Mouse (Mus musculus): ENCODE measurements around the gene Plekha6.

The Plekha6 gene

GRCm38 (mm10) chr1:133279632-133280093, 115.7 kb downstream of the Plekha6 start:
- no peak for DNase-seq

GRCm38 (mm10) chr1:133280537-133280936, 116.5 kb downstream of the Plekha6 start:
- DNase-seq, result no peak

- DNase-seq, result peak; percentile 57
Observed at GRCm38 (mm10) chr1:133285907-133286306, 121.9 kb downstream of the Plekha6 start.

- no peak for DNase-seq
Observed at GRCm38 (mm10) chr1:133287051-133287450, 123.0 kb downstream of the Plekha6 start.

- peak; percentile 46 for DNase-seq
Observed at GRCm38 (mm10) chr1:133287880-133288279, 123.9 kb downstream of the Plekha6 start.

GRCm38 (mm10) chr1:133291888-133292287, 127.9 kb downstream of the Plekha6 start:
- no peak for DNase-seq

GRCm38 (mm10) chr1:133292608-133293007, 128.6 kb downstream of the Plekha6 start:
- no peak for DNase-seq

GRCm38 (mm10) chr1:133296376-133296775, 132.4 kb downstream of the Plekha6 start:
- no peak for DNase-seq

GRCm38 (mm10) chr1:133298816-133299215, 134.8 kb downstream of the Plekha6 start:
- DNase-seq, result no peak

GRCm38 (mm10) chr1:133302540-133302939, 138.5 kb downstream of the Plekha6 start:
- peak; percentile 77 for DNase-seq

- peak; percentile 88 for DNase-seq
Observed at GRCm38 (mm10) chr1:133306842-133307241, 142.8 kb downstream of the Plekha6 start.

GRCm38 (mm10) chr1:133307318-133307717, 143.3 kb downstream of the Plekha6 start:
- peak; percentile 56 for DNase-seq

- DNase-seq, result peak; percentile 92
Observed at GRCm38 (mm10) chr1:133309652-133310267, 145.8 kb downstream of the Plekha6 start, which contains the start of gene Golt1a. Gene Golt1a (plus strand): TSS chr1:133309800.

- no peak for DNase-seq
Observed at GRCm38 (mm10) chr1:133311240-133311639, 147.2 kb downstream of the Plekha6 start.

- DNase-seq, result no peak
Observed at GRCm38 (mm10) chr1:133311946-133312345, 147.9 kb downstream of the Plekha6 start.

GRCm38 (mm10) chr1:133314364-133314763, 150.4 kb downstream of the Plekha6 start:
- peak; percentile 68 for DNase-seq

GRCm38 (mm10) chr1:133315775-133316174, 151.8 kb downstream of the Plekha6 start:
- DNase-seq, result no peak

GRCm38 (mm10) chr1:133316577-133316976, 152.6 kb downstream of the Plekha6 start:
- no peak for DNase-seq

- DNase-seq, result no peak
Observed at GRCm38 (mm10) chr1:133317149-133317548, 153.1 kb downstream of the Plekha6 start.

GRCm38 (mm10) chr1:133321267-133321925, 157.4 kb downstream of the Plekha6 start, which contains the start of gene Kiss1:
Gene Kiss1 (plus strand): TSS chr1:133321875.
- no peak for DNase-seq

GRCm38 (mm10) chr1:133323333-133323732, 159.3 kb downstream of the Plekha6 start:
- DNase-seq, result no peak

- DNase-seq, result no peak
Observed at GRCm38 (mm10) chr1:133325951-133326350, 161.9 kb downstream of the Plekha6 start.

GRCm38 (mm10) chr1:133327094-133327493, 163.1 kb downstream of the Plekha6 start:
- no peak for DNase-seq

- DNase-seq, result no peak
Observed at GRCm38 (mm10) chr1:133328299-133328795, 164.3 kb downstream of the Plekha6 start.

Data from kidney, postnatal 14 days (tissue).